Mouse (Mus musculus) heart, postnatal 10 days (tissue): Measurements from ENCODE around the gene Klhdc8a. TPM values are rescaled to one million over a fixed set of nuclear protein-coding genes. Genes with fewer than 3 reads are reported as not detected.

Source experiments
- total RNA-seq, 2 experiments: library from RNA; stranded (reverse); gene quantifications; 2 replicates each; pipeline ENCODE4 v1.2.3; 2021

Klhdc8a gene
- total RNA-seq, 2 experiments from 2014 or later, result 17.7 to 27.5 TPM

Other genes starting within 250 kb of the Klhdc8a start
- gene Mfsd4a, start 230.6 kb upstream of the Klhdc8a start, total RNA-seq, result 1 to 10 TPM; 1.7 TPM
- 10 to 100 TPM in 1 of 2 experiments, 1 to 10 TPM in 1; 7.6 to 10.4 TPM for gene Cdk18, start 158.9 kb upstream of the Klhdc8a start, total RNA-seq
- gene Lemd1, start 107.2 kb upstream of the Klhdc8a start, total RNA-seq, result not detected
- not detected for gene AC124108.1, start 107.2 kb upstream of the Klhdc8a start, total RNA-seq
- gene Gm10188, start 68.9 kb upstream of the Klhdc8a start, total RNA-seq, result not detected
- gene Nuak2, start 17.5 kb downstream of the Klhdc8a start, total RNA-seq, result 1 to 10 TPM; 3.5 to 4.7 TPM
- gene Tmcc2, start 92.7 kb downstream of the Klhdc8a start, total RNA-seq, result 10 to 100 TPM; 14.7 to 16.4 TPM
- 10 to 100 TPM; 19.7 to 24.7 TPM for gene Dstyk, start 118.9 kb downstream of the Klhdc8a start, total RNA-seq
- 10 to 100 TPM; 20.4 to 24.9 TPM for gene Rbbp5, start 178.7 kb downstream of the Klhdc8a start, total RNA-seq
- gene Tmem81, start 207.6 kb downstream of the Klhdc8a start, total RNA-seq, result 1 to 10 TPM; 1.5 to 1.6 TPM
- 1 to 10 TPM; 2.6 to 3.3 TPM for gene Cntn2, start 244.6 kb downstream of the Klhdc8a start, total RNA-seq